Mouse (Mus musculus) kidney, embryonic 16.5 days (tissue): ENCODE measurements around the gene Olfr150. TPM values are rescaled to one million over a fixed set of nuclear protein-coding genes. Genes with fewer than 3 reads are reported as not detected.

Experiments
- polyA plus RNA-seq: library from polyadenylated mRNA; unstranded; fragments of >200 nt; fragmentation: Nextera tagmentation; extraction: Ambion mirVana; gene quantifications from 2 replicates; pipeline ENCODE4 v1.2.1, GENCODE M21; 2015

The Olfr150 gene
- polyA plus RNA-seq, 1 experiment from 2014 or later = not detected

Other genes with a start within 250 kb of the Olfr150 start
- gene Olfr44, start 237.0 kb upstream of the Olfr150 start, polyA plus RNA-seq = not detected in 2 replicates
- gene Olfr957, start 215.2 kb upstream of the Olfr150 start, polyA plus RNA-seq = not detected in 2 replicates
- gene Olfr958, start 176.9 kb upstream of the Olfr150 start, polyA plus RNA-seq = not detected in 2 replicates
- gene Olfr959, start 155.4 kb upstream of the Olfr150 start, polyA plus RNA-seq = not detected in 2 replicates
- gene AW551984, start 126.6 kb upstream of the Olfr150 start, polyA plus RNA-seq = 15.5 and 16.2 TPM in 2 replicates
- gene Olfr148, start 120.3 kb upstream of the Olfr150 start, polyA plus RNA-seq = not detected in 2 replicates
- gene Olfr960, start 109.6 kb upstream of the Olfr150 start, polyA plus RNA-seq = not detected in 2 replicates
- gene Olfr961, start 85.9 kb upstream of the Olfr150 start, polyA plus RNA-seq = not detected in 2 replicates
- gene Olfr963, start 63.8 kb upstream of the Olfr150 start, polyA plus RNA-seq = not detected in 2 replicates
- gene Olfr149, start 23.9 kb upstream of the Olfr150 start, polyA plus RNA-seq = not detected in 2 replicates
- gene Olfr965, start 19.6 kb upstream of the Olfr150 start, polyA plus RNA-seq = not detected in 2 replicates
- gene Olfr967, start 15.3 kb downstream of the Olfr150 start, polyA plus RNA-seq = not detected in 2 replicates
- gene Olfr968, start 52.3 kb downstream of the Olfr150 start, polyA plus RNA-seq = not detected in 2 replicates
- gene Olfr969, start 60.0 kb downstream of the Olfr150 start, polyA plus RNA-seq = not detected in 2 replicates
- not detected in 2 replicates for gene Olfr970, start 77.9 kb downstream of the Olfr150 start, polyA plus RNA-seq
- not detected in 2 replicates for gene Olfr971, start 105.9 kb downstream of the Olfr150 start, polyA plus RNA-seq
- not detected in 2 replicates for gene Olfr972, start 135.4 kb downstream of the Olfr150 start, polyA plus RNA-seq
- not detected in 2 replicates for gene Olfr229, start 176.4 kb downstream of the Olfr150 start, polyA plus RNA-seq
- not detected in 2 replicates for gene Olfr974, start 206.5 kb downstream of the Olfr150 start, polyA plus RNA-seq
- gene Olfr975, start 221.1 kb downstream of the Olfr150 start, polyA plus RNA-seq = not detected in 2 replicates
- not detected in 2 replicates for gene Olfr976, start 230.2 kb downstream of the Olfr150 start, polyA plus RNA-seq